Mouse (Mus musculus) limb, embryonic 13.5 days (tissue): Measurements from ENCODE around the gene Prkca. TPM values are rescaled to one million over a fixed set of nuclear protein-coding genes. Genes with fewer than 3 reads are reported as not detected.

Source experiments
- ATAC-seq: fragments of 200-750 bp; cut with Nextera tagmentation; 2 replicates; pipeline ENCODE4 v1.8.0; 2017; ENCODE audit warnings: low read depth, moderate number of reproducible peaks, moderate TSS enrichment; ENCODE audit not compliant: low FRiP score
- H3K27ac ChIP-seq: fragments of 300-500 bp; sonication (generic); 2 replicates; pipeline ENCODE4 v1.5.1; 2015; ENCODE audit warnings: inconsistent platforms, mild to moderate bottlenecking, moderate library complexity
- H3K27me3 ChIP-seq: fragments of 300-500 bp; sonication (generic); 2 replicates; pipeline ENCODE4 v1.6.1; 2015; ENCODE audit warnings: mild to moderate bottlenecking, inconsistent platforms
- H3K36me3 ChIP-seq: fragments of 300-500 bp; sonication (generic); 2 replicates; pipeline ENCODE4 v1.6.1; 2015; ENCODE audit warnings: inconsistent platforms, mild to moderate bottlenecking, moderate library complexity
- H3K4me1 ChIP-seq: fragments of 300-500 bp; sonication (generic); 2 replicates; pipeline ENCODE4 v1.6.1; 2015; ENCODE audit warnings: inconsistent platforms
- H3K4me2 ChIP-seq: fragments of 300-500 bp; sonication (generic); replicated peaks from 2 replicates; pipeline ENCODE4 v1.6.1; 2015; ENCODE audit warnings: inconsistent platforms, mild to moderate bottlenecking, moderate library complexity
- H3K4me3 ChIP-seq: fragments of 300-500 bp; sonication (generic); 2 replicates; pipeline ENCODE4 v1.5.1; 2015; ENCODE audit warnings: moderate library complexity, mild to moderate bottlenecking, inconsistent platforms
- H3K9ac ChIP-seq: fragments of 300-500 bp; sonication (generic); 2 replicates; pipeline ENCODE4 v1.6.1; 2015; ENCODE audit warnings: mild to moderate bottlenecking, inconsistent platforms
- H3K9me3 ChIP-seq: fragments of 300-500 bp; sonication (generic); 2 replicates; pipeline ENCODE4 v1.6.1; 2016; ENCODE audit warnings: inconsistent platforms
- WGBS: fragments of 180-500 bp; shearing (Covaris S2); methylation state at CpG from one replicate; pipeline ENCODE4 v1.1.7; 2015; 5-methylcytosine and 5-hydroxymethylcytosine counted together
- polyA plus RNA-seq: library from polyadenylated mRNA; unstranded; fragments of >200 nt; fragmentation: Nextera tagmentation; extraction: Ambion mirVana; gene quantifications from 2 replicates; pipeline ENCODE4 v1.2.1, GENCODE M21; 2015

The Prkca gene
- polyA plus RNA-seq, 1 experiment from 2014 or later = 7.2 TPM

- 87% methylated on average over 6 of the region's 6 CpGs for WGBS
- Histone ChIP-seq H3K36me3 (no peaks in the 10 kb centered on the region; the same call in 1 of the 2 replicates), H3K27me3 (no peaks in the 10 kb centered on the region), H3K9ac (no peak overlapping the region), H3K4me2 (no peak overlapping the region), H3K4me3 (no peak overlapping the region), H3K9me3 (no peaks in the 10 kb centered on the region), H3K4me1 (peaks cover 5% of the 10 kb centered on the region), H3K27ac (no peak overlapping the region)
- no peak for ATAC-seq
Measured at GRCm38 (mm10) chr11:107989241-107989640, 354.5 kb downstream of the Prkca start.

- Histone ChIP-seq H3K27ac (no peak overlapping the region), H3K36me3 (no peaks in the 10 kb centered on the region; the same call in 1 of the 2 replicates), H3K4me3 (no peak overlapping the region), H3K9ac (no peak overlapping the region), H3K9me3 (no peaks in the 10 kb centered on the region), H3K4me2 (no peak overlapping the region), H3K4me1 (peaks cover 4% of the 10 kb centered on the region; the same call in 1 of the 2 replicates), H3K27me3 (0 out of 2 replicates have a peak, but pooled peaks cover 5% of the 10 kb centered on the region)
- 82% methylated on average over 3 of the region's 3 CpGs for WGBS
- ATAC-seq = no peak; the same call in 1 of the 2 replicates
Measured at GRCm38 (mm10) chr11:107985941-107986340, 357.8 kb downstream of the Prkca start.

GRCm38 (mm10) chr11:107983883-107984282 is 359.8 kb downstream of the Prkca start:
- peaks cover 19% of the 10 kb centered on the region for H3K4me1 ChIP-seq
- no peak overlapping the region for H3K4me2 ChIP-seq
- H3K36me3 ChIP-seq = no peaks in the 10 kb centered on the region; the same call in 1 of the 2 replicates
- H3K4me3 ChIP-seq = no peak overlapping the region
- H3K9me3 ChIP-seq = no peaks in the 10 kb centered on the region
- WGBS = 82% methylated on average over 12 of the region's 12 CpGs
- H3K27me3 ChIP-seq = 0 out of 2 replicates have a peak, but pooled peaks cover 8% of the 10 kb centered on the region
- no peak overlapping the region for H3K27ac ChIP-seq
- no peak for ATAC-seq
- no peak overlapping the region for H3K9ac ChIP-seq

- H3K4me3 ChIP-seq = no peak overlapping the region
- no peak overlapping the region for H3K27ac ChIP-seq
- peak overlapping the region; percentile 25; the same call in 1 of the 2 replicates for H3K9ac ChIP-seq
- 0 out of 2 replicates have a peak, but pooled peaks cover 8% of the 10 kb centered on the region for H3K27me3 ChIP-seq
- H3K36me3 ChIP-seq = no peaks in the 10 kb centered on the region; the same call in 1 of the 2 replicates
- ATAC-seq = no peak
- H3K9me3 ChIP-seq = no peaks in the 10 kb centered on the region
- peaks cover 19% of the 10 kb centered on the region for H3K4me1 ChIP-seq
- 71% methylated on average over 5 of the region's 5 CpGs for WGBS
- no peak overlapping the region for H3K4me2 ChIP-seq
Measured at GRCm38 (mm10) chr11:107983224-107983623, 360.5 kb downstream of the Prkca start.

- Histone ChIP-seq H3K9me3 (no peaks in the 10 kb centered on the region), H3K4me2 (no peak overlapping the region), H3K27ac (no peak overlapping the region), H3K4me3 (no peak overlapping the region), H3K36me3 (peaks cover 9% of the 10 kb centered on the region), H3K9ac (peak overlapping the region; percentile 31; the same call in 1 of the 2 replicates), H3K27me3 (0 out of 2 replicates have a peak, but pooled peaks cover 8% of the 10 kb centered on the region), H3K4me1 (peaks cover 19% of the 10 kb centered on the region)
- peak; percentile 61; the same call in 1 of the 2 replicates for ATAC-seq
- 24% methylated on average over 16 of the region's 16 CpGs for WGBS
Measured at GRCm38 (mm10) chr11:107982225-107982896, 361.4 kb downstream of the Prkca start.

GRCm38 (mm10) chr11:107979497-107980174 is 364.1 kb downstream of the Prkca start:
- H3K36me3 ChIP-seq = peaks cover 28% of the 10 kb centered on the region
- no peak overlapping the region for H3K27ac ChIP-seq
- no peaks in the 10 kb centered on the region for H3K9me3 ChIP-seq
- H3K9ac ChIP-seq = no peak overlapping the region
- H3K4me2 ChIP-seq = no peak overlapping the region
- 47% methylated on average over 22 of the region's 22 CpGs for WGBS
- no peak overlapping the region for H3K4me3 ChIP-seq
- H3K27me3 ChIP-seq = 0 out of 2 replicates have a peak, but pooled peaks cover 8% of the 10 kb centered on the region
- ATAC-seq = no peak
- H3K4me1 ChIP-seq = peaks cover 19% of the 10 kb centered on the region

- Histone ChIP-seq H3K4me3 (no peak overlapping the region), H3K9ac (0 out of 2 replicates have a peak overlapping the region, but pooled peaks have one; percentile 5), H3K27ac (peak overlapping the region; percentile 69; the same call in 1 of the 2 replicates), H3K36me3 (no peaks in the 10 kb centered on the region; the same call in 1 of the 2 replicates), H3K4me1 (peaks cover 40% of the 10 kb centered on the region), H3K9me3 (no peaks in the 10 kb centered on the region), H3K27me3 (no peaks in the 10 kb centered on the region), H3K4me2 (0 out of 2 replicates have a peak overlapping the region, but pooled peaks have one; percentile 5)
- WGBS = 13% methylated on average over 10 of the region's 10 CpGs
- no peak for ATAC-seq
Measured at GRCm38 (mm10) chr11:107969943-107970342, 373.8 kb downstream of the Prkca start.

GRCm38 (mm10) chr11:107968147-107968546 is 375.6 kb downstream of the Prkca start:
- no peaks in the 10 kb centered on the region for H3K27me3 ChIP-seq
- no peaks in the 10 kb centered on the region for H3K9me3 ChIP-seq
- peak overlapping the region; percentile 13; the same call in 1 of the 2 replicates for H3K9ac ChIP-seq
- H3K4me3 ChIP-seq = no peak overlapping the region
- peak; percentile 44; the same call in 1 of the 2 replicates for ATAC-seq
- 24% methylated on average over 13 of the region's 13 CpGs for WGBS
- H3K27ac ChIP-seq = peak overlapping the region; percentile 73; the same call in 1 of the 2 replicates
- H3K4me2 ChIP-seq = peak overlapping the region; percentile 27
- H3K4me1 ChIP-seq = peaks cover 40% of the 10 kb centered on the region
- H3K36me3 ChIP-seq = 0 out of 2 replicates have a peak, but pooled peaks cover 3% of the 10 kb centered on the region

- H3K27me3 ChIP-seq = no peaks in the 10 kb centered on the region
- no peak overlapping the region for H3K4me2 ChIP-seq
- H3K4me1 ChIP-seq = peaks cover 40% of the 10 kb centered on the region
- H3K9ac ChIP-seq = no peak overlapping the region
- no peak for ATAC-seq
- H3K36me3 ChIP-seq = 0 out of 2 replicates have a peak, but pooled peaks cover 3% of the 10 kb centered on the region
- H3K9me3 ChIP-seq = no peaks in the 10 kb centered on the region
- H3K27ac ChIP-seq = no peak overlapping the region
- no peak overlapping the region for H3K4me3 ChIP-seq
- WGBS = 77% methylated on average over 4 of the region's 4 CpGs
Measured at GRCm38 (mm10) chr11:107966229-107966628, 377.5 kb downstream of the Prkca start.

- peaks cover 9% of the 10 kb centered on the region for H3K36me3 ChIP-seq
- 69% methylated on average over 7 of the region's 7 CpGs for WGBS
- no peak overlapping the region for H3K27ac ChIP-seq
- no peak overlapping the region for H3K9ac ChIP-seq
- H3K4me2 ChIP-seq = no peak overlapping the region
- peaks cover under 1% of the 10 kb centered on the region; the same call in 1 of the 2 replicates for H3K9me3 ChIP-seq
- no peaks in the 10 kb centered on the region for H3K27me3 ChIP-seq
- peaks cover 34% of the 10 kb centered on the region for H3K4me1 ChIP-seq
- ATAC-seq = no peak
- no peak overlapping the region for H3K4me3 ChIP-seq
Measured at GRCm38 (mm10) chr11:107965449-107965848, 378.3 kb downstream of the Prkca start.

- Histone ChIP-seq H3K36me3 (peaks cover 26% of the 10 kb centered on the region), H3K27ac (no peak overlapping the region), H3K4me1 (peaks cover 10% of the 10 kb centered on the region; the same call in 1 of the 2 replicates), H3K9ac (no peak overlapping the region), H3K4me2 (no peak overlapping the region), H3K9me3 (peaks cover 8% of the 10 kb centered on the region; the same call in 1 of the 2 replicates), H3K4me3 (no peak overlapping the region), H3K27me3 (no peaks in the 10 kb centered on the region)
- WGBS = 63% methylated on average over 13 of the region's 13 CpGs
- no peak for ATAC-seq
Measured at GRCm38 (mm10) chr11:107957566-107958350, 386.0 kb downstream of the Prkca start.
